Mouse (Mus musculus): ENCODE measurements around the gene Adam12. TPM values are rescaled to one million over a fixed set of nuclear protein-coding genes. Genes with fewer than 3 reads are reported as not detected.

Gene Adam12
- total RNA-seq, 2 experiments from 2014 or later: 12.4 to 12.6 TPM

GRCm38 (mm10) chr7:134085396-134085795 is 146.6 kb downstream of the Adam12 start:
- no peak for DNase-seq (ENCODE audit: low spot score in 2 of 2)

GRCm38 (mm10) chr7:134084926-134085325 is 147.0 kb downstream of the Adam12 start:
- no peak for DNase-seq (ENCODE audit: low spot score in 2 of 2)

- DNase-seq (ENCODE audit: low spot score in 2 of 2): no peak
Observed at GRCm38 (mm10) chr7:134081307-134082072, 150.5 kb downstream of the Adam12 start.

- no peak for DNase-seq (ENCODE audit: low spot score in 2 of 2)
Observed at GRCm38 (mm10) chr7:134079980-134080725, 151.8 kb downstream of the Adam12 start.

- DNase-seq (ENCODE audit: low spot score in 2 of 2): peak in 1 of 2 experiments; percentile 31
Observed at GRCm38 (mm10) chr7:134077684-134078083, 154.3 kb downstream of the Adam12 start.

GRCm38 (mm10) chr7:134073011-134073410 is 158.9 kb downstream of the Adam12 start:
- no peak for DNase-seq (ENCODE audit: low spot score in 2 of 2)

- DNase-seq (ENCODE audit: low spot score in 2 of 2): no peak
Observed at GRCm38 (mm10) chr7:134071153-134071885, 160.6 kb downstream of the Adam12 start.

GRCm38 (mm10) chr7:134062629-134063028 is 169.3 kb downstream of the Adam12 start:
- DNase-seq (ENCODE audit: low spot score in 2 of 2): no peak

- no peak for DNase-seq (ENCODE audit: low spot score in 2 of 2)
Observed at GRCm38 (mm10) chr7:134052486-134052885, 179.5 kb downstream of the Adam12 start.

- DNase-seq (ENCODE audit: low spot score in 2 of 2): no peak
Observed at GRCm38 (mm10) chr7:134050371-134050770, 181.6 kb downstream of the Adam12 start.

- no peak for DNase-seq (ENCODE audit: low spot score in 2 of 2)
Observed at GRCm38 (mm10) chr7:134046376-134046775, 185.6 kb downstream of the Adam12 start.

- no peak for DNase-seq (ENCODE audit: low spot score in 2 of 2)
Observed at GRCm38 (mm10) chr7:134043576-134043975, 188.4 kb downstream of the Adam12 start.

- no peak for DNase-seq (ENCODE audit: low spot score in 2 of 2)
Observed at GRCm38 (mm10) chr7:134042614-134043013, 189.3 kb downstream of the Adam12 start.

- DNase-seq (ENCODE audit: low spot score in 2 of 2): no peak
Observed at GRCm38 (mm10) chr7:134033939-134034338, 198.0 kb downstream of the Adam12 start.

GRCm38 (mm10) chr7:134032959-134033366 is 199.0 kb downstream of the Adam12 start:
- no peak for DNase-seq (ENCODE audit: low spot score in 2 of 2)

GRCm38 (mm10) chr7:134031787-134032186 is 200.2 kb downstream of the Adam12 start:
- no peak for DNase-seq (ENCODE audit: low spot score in 2 of 2)

- no peak for DNase-seq (ENCODE audit: low spot score in 2 of 2)
Observed at GRCm38 (mm10) chr7:134031256-134031655, 200.7 kb downstream of the Adam12 start.

- no peak for DNase-seq (ENCODE audit: low spot score in 2 of 2)
Observed at GRCm38 (mm10) chr7:134028281-134028830, 203.6 kb downstream of the Adam12 start.

GRCm38 (mm10) chr7:134027020-134027415 is 204.9 kb downstream of the Adam12 start:
- DNase-seq (ENCODE audit: low spot score in 2 of 2): no peak

- DNase-seq (ENCODE audit: low spot score in 2 of 2): peak; percentile 62 to 82
Observed at GRCm38 (mm10) chr7:134026200-134027019, 205.5 kb downstream of the Adam12 start.
